Comparison of ENCODE assay signal across 10 mouse cellular contexts in the genomic region with DNA sequence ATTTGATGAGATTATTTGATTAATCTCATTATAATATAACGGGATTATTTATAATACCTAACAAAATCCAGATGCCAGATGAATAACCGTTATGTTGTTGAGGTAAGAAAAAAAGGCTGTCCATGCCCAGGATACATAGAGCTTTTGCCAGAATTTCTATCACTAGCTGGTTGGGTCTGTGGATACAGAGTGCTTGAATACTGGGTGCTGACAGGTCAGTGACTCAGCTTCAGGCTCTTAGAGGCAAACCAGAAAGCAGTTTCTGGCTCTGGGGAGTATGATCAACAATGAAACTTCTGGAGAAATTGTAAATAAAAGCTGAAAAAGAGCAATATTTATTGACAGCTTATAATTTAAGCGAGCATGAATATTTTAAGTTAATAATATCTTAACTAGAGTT.
"Had no signal": no experiment of that assay in that cellular context is flagged by ENCODE, and none has a peak within 500 bp of the region (broad histone marks: within the 10 kb centered on the region; RNA-seq: fewer than 3 reads in every experiment).

No protein-coding gene starts in this region.

- H3K4me3 ChIP-seq: layer of hippocampus, adult 2 months; limb, embryonic 13.5 days; midbrain, embryonic 12.5 days; stomach, embryonic 15.5 days had no signal

- H3K27me3 ChIP-seq: midbrain, embryonic 12.5 days; stomach, embryonic 15.5 days had no signal

- H3K4me2 ChIP-seq: limb, embryonic 13.5 days; midbrain, embryonic 12.5 days; stomach, embryonic 15.5 days had no signal

- DNase-seq: kidney, postnatal 4 days; lung, adult 18-20 months; right cerebral cortex, postnatal 14 days; thymus, postnatal 4 days had no signal

- H3K9ac ChIP-seq: limb, embryonic 13.5 days; liver, embryonic 14.5 days; midbrain, embryonic 12.5 days; stomach, embryonic 15.5 days had no signal

- H3K9me3 ChIP-seq: limb, embryonic 13.5 days; midbrain, embryonic 12.5 days; stomach, embryonic 15.5 days had no signal

- H3K4me1 ChIP-seq: limb, embryonic 13.5 days; midbrain, embryonic 12.5 days; stomach, embryonic 15.5 days had no signal

- H3K27ac ChIP-seq: kidney, postnatal 0 days; layer of hippocampus, adult 2 months; limb, embryonic 13.5 days; liver, embryonic 14.5 days; midbrain, embryonic 12.5 days; stomach, embryonic 15.5 days had no signal

- H3K36me3 ChIP-seq: limb, embryonic 13.5 days; midbrain, embryonic 12.5 days; stomach, embryonic 15.5 days had no signal
